Mouse (Mus musculus) ES-E14 (cell line): ENCODE results near the gene Psmb3. TPM values are rescaled to one million over a fixed set of nuclear protein-coding genes. Genes with fewer than 3 reads are reported as not detected.
"Not testable (repeated sequence)": the region's sequence is repeated elsewhere in the genome, so short reads cannot be mapped to it uniquely, and the experiment has no call there.

Source experiments
- DNase-seq: peaks from one replicate; pipeline ENCODE4 v3.0.0-alpha.2; 2013; ENCODE audit warnings: low read depth, low spot score
- H3K27ac ChIP-seq: 2 replicates; pipeline ENCODE4 v1.5.1; 2012; ENCODE audit warnings: low read depth, mild to moderate bottlenecking, low read length, moderate library complexity, mixed read lengths; ENCODE audit not compliant: poor library complexity, insufficient read depth, severe bottlenecking
- H3K36me3 ChIP-seq: 2 replicates; pipeline ENCODE4 v1.6.1; 2012; ENCODE audit warnings: mild to moderate bottlenecking, low read length, moderate library complexity, mixed read lengths; ENCODE audit not compliant: control insufficient read depth, poor library complexity, insufficient read depth, severe bottlenecking
- H3K4me1 ChIP-seq, 2 experiments: fragments of 150-350 bp in 1 of 2; sonication (generic) in 1 of 2; 2 replicates each; pipeline ENCODE4 v1.6.1; 2012; ENCODE audit warnings: low read length in 2 of 2, mild to moderate bottlenecking in 1 of 2, mixed read lengths in 1 of 2; ENCODE audit not compliant: control insufficient read depth in 2 of 2, insufficient read depth in 2 of 2, poor library complexity in 1 of 2
- H3K4me3 ChIP-seq, 2 experiments: fragments of 150-350 bp in 1 of 2; sonication (generic) in 1 of 2; 2 replicates each; pipeline ENCODE4 v1.5.1; 2012; ENCODE audit warnings: low read length in 2 of 2, low read depth in 1 of 2, mild to moderate bottlenecking in 1 of 2, mixed read lengths in 1 of 2; ENCODE audit not compliant: insufficient read depth in 1 of 2, poor library complexity in 1 of 2, severe bottlenecking in 1 of 2
- H3K9ac ChIP-seq: 2 replicates; pipeline ENCODE4 v1.6.1; 2012; ENCODE audit warnings: low read depth, mild to moderate bottlenecking, low read length, mixed read lengths; ENCODE audit not compliant: poor library complexity, insufficient read depth, severe bottlenecking
- H3K9me3 ChIP-seq: fragments of 150-350 bp; sonication (generic); 2 replicates; pipeline ENCODE4 v1.6.1; 2012; ENCODE audit warnings: low read depth, mild to moderate bottlenecking, low read length; ENCODE audit not compliant: control insufficient read depth, insufficient read depth
- CHD2 ChIP-seq: IDR thresholded peaks from 2 replicates; pipeline ENCODE4 v1.6.1; 2014; ENCODE audit warnings: mild to moderate bottlenecking, low read depth, low read length, inconsistent platforms
- HCFC1 ChIP-seq: IDR thresholded peaks from 2 replicates; pipeline ENCODE4 v1.6.1; 2012; ENCODE audit warnings: low read length, inconsistent platforms, borderline replicate concordance; ENCODE audit not compliant: insufficient read depth
- MAFK ChIP-seq: IDR thresholded peaks from 2 replicates; pipeline ENCODE4 v1.6.1; 2014; ENCODE audit warnings: mild to moderate bottlenecking, low read depth, low read length, inconsistent platforms; ENCODE audit not compliant: insufficient read depth
- ZC3H11A ChIP-seq: IDR thresholded peaks from 2 replicates; pipeline ENCODE4 v1.6.1; 2012; ENCODE audit warnings: low read depth, mild to moderate bottlenecking, inconsistent platforms, low read length, borderline replicate concordance
- ZNF384 ChIP-seq: IDR thresholded peaks from 2 replicates; pipeline ENCODE4 v1.6.1; 2012; ENCODE audit warnings: low read depth, low read length, inconsistent platforms
- in situ Hi-C, 2 experiments: fragments of 600-800 bp; cut with MboI; formaldehyde crosslinking; loops; one replicate each; pipeline ENCODE4 v1.15.1; 2025; ENCODE audit warnings: low sequenced_read_pairs in 2 of 2, inconsistent platforms in 1 of 2; ENCODE audit not compliant: unreplicated experiment in 2 of 2
- total RNA-seq: library from RNA; depleted of rRNA; stranded (reverse); fragments of 300-350 nt; gene quantifications from 2 replicates; pipeline ENCODE4 v1.2.3, GENCODE M21; 2012

Psmb3 gene
- total RNA-seq, 1 experiment, result 677 TPM

DNA sequence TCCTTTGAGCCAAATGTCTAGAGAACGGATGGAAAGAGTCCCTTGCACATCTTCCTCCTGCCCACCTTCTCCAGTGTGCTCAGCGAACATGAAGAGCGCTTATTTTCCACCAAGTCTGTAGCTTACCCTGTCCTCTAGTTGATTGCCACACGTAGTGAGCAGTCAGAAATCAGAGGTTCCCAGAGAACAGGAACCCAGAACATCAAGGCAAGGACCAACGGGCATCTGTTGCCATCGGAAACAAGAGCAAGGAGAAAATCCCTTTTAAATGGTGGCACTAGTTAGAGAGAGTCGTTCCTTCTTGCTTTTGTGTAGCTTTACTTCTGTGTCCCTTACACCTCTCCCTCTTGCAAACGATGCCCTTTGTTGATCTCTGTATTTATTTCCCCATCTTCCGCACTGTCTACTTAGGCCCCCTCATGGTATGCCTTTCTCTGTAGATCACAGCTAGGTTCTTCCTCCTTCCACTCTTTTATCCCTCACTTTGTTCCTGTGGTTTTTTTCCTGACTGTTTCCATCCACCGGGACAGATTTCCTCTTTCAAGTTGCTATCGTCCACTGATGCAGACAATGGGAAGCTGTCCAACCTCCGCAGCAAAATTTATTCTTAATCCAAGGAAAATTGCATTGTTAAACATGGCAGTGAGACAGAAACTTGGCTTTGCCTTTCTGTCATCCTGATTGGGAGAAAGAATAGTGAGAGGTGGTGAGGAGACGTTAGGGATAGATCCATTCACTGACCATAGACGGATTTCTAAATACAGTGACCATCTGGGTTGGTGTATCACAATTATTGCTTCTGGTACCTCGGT lies 1.4 kb upstream of the Psmb3 start:
- Histone ChIP-seq H3K9me3 (no peaks in the 10 kb centered on the region), H3K4me3 (peak overlapping the region in 1 of 2 experiments; percentile 99; a peak in 1 of 4 replicates), H3K27ac (no peak overlapping the region), H3K9ac (no peak overlapping the region), H3K4me1 (peaks cover 3 to 12% of the 10 kb centered on the region in 2 experiments; a peak in 1 of 4 replicates), H3K36me3 (peaks cover 17% of the 10 kb centered on the region)
- DNase-seq, result no peak
- in situ Hi-C loops, result no loop called here
- TF ChIP-seq HCFC1 (no peak), MAFK (no peak), CHD2 (no peak), ZC3H11A (no peak), ZNF384 (no peak)

DNA sequence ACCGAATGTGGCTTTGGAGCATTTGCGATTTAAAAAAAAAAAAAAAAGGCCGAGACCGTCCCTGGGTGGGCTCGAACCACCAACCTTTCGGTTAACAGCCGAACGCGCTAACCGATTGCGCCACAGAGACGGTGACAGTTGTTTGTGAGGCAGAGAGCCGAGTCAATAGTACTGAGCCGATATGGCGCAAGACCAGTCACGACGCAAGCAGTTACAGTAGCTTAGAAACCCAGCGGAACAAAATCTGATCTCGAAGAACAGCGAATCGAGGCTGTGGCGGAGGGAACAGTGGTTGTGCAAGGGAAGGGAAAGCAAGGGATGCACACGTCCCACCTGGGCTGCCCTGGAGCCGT lies 830 bp upstream of the Psmb3 start:
- H3K4me3 ChIP-seq, result peak overlapping the region; percentile 62 to 99
- peak overlapping the region; percentile 43 for H3K9ac ChIP-seq
- DNase-seq, result no peak
- in situ Hi-C loops, result no loop called here
- no peak overlapping the region for H3K27ac ChIP-seq
- peaks cover 22% of the 10 kb centered on the region for H3K36me3 ChIP-seq
- H3K9me3 ChIP-seq, result no peaks in the 10 kb centered on the region
- no peak for TF ChIP-seq ZC3H11A
- peak; percentile 88 for TF ChIP-seq MAFK
- peak; percentile 91 for TF ChIP-seq ZNF384
- peaks cover 1 to 11% of the 10 kb centered on the region in 2 experiments; a peak in 1 of 4 replicates for H3K4me1 ChIP-seq

DNA sequence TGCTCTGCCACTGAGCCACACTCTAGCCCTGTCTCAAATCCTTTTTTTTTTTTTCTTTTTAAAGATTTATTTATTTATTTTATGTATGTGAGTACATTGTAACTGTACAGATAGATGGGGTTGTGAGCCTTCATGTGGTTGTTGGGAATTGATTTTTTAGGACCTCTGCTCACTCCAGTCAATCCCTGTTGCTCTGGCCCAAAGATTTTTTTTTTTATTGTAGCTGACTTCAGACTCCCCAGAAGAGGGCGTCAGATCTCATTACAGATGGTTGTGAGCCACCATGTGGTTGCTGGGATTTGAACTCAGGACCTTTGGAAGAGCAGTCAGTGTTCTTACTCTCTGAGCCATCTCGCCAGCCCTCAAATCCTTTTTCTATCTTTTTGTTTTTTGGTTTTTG lies 6.9 kb downstream of the Psmb3 start:
- H3K27ac ChIP-seq, H3K9me3 ChIP-seq, DNase-seq, H3K9ac ChIP-seq, H3K4me1 ChIP-seq, in situ Hi-C loops, H3K4me3 ChIP-seq: not testable (repeated sequence)
- peaks cover 32% of the 10 kb centered on the region for H3K36me3 ChIP-seq
- TF ChIP-seq ZNF384, result peak; percentile 72

DNA sequence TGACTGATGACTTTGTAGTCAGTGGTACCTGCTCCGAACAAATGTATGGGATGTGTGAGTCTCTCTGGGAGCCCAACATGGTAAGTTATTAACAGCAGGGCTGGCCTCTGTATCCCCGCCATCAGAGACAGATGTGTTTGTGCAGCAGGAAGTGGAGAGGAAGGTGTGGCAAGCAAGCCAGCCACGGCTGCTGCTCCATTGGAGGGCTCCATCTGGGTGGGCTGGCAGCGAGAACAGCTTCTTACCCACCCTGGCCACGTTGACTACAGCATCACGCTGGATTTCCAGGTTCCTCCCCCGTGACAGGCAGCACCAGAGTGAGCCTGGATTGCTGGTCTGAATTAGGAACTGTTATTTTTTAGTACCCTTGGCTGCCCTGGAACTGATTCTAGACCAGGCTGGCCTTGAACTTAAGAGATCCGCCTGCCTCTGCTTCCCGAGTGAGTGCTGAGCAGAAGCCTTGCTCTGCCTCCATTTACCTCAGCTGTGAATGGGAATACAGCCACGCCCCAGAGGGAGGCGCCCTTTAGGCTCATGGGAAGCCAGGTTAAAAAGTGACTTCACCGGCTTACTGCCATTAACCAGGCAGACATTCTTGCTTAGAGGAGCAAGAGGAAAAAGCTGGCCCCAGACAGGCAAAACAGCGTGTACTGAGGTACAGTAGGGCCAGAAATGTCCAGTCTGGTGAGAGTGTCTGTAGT lies 8.2 kb downstream of the Psmb3 start:
- Histone ChIP-seq H3K4me1 (peaks cover 0 to 2% of the 10 kb centered on the region in 2 experiments; a peak in 1 of 4 replicates), H3K27ac (no peak overlapping the region), H3K9me3 (no peaks in the 10 kb centered on the region), H3K36me3 (peaks cover 26% of the 10 kb centered on the region), H3K9ac (no peak overlapping the region), H3K4me3 (no peak overlapping the region)
- no peak for DNase-seq
- TF ChIP-seq ZC3H11A (no peak), CHD2 (no peak), HCFC1 (no peak), ZNF384 (no peak), MAFK (no peak)
- in situ Hi-C loops, result no loop called here

- no peak for DNase-seq
- TF ChIP-seq ZNF384, result no peak
- TF ChIP-seq HCFC1, result no peak
- TF ChIP-seq ZC3H11A, result no peak
- no peak for TF ChIP-seq CHD2
- TF ChIP-seq MAFK, result no peak
- peaks cover 0 to 2% of the 10 kb centered on the region in 2 experiments; a peak in 1 of 4 replicates for H3K4me1 ChIP-seq
- H3K9ac ChIP-seq, result no peak overlapping the region
- H3K9me3 ChIP-seq, result no peaks in the 10 kb centered on the region
- H3K36me3 ChIP-seq, result peaks cover 20% of the 10 kb centered on the region
- no peak overlapping the region for H3K4me3 ChIP-seq
- H3K27ac ChIP-seq, result no peak overlapping the region
- in situ Hi-C loops, result no loop called here
These were observed 9.1 kb downstream of the Psmb3 start for GRCm38 (mm10) chr11:97712286-97712685.
